8 mouse cellular contexts compared by ENCODE assay signal in genomic region chr13:11338297-11338616, GRCm38 (mm10).
A peak's percentile ranks its signal among the peaks of the same experiment; 100 is the strongest.
DNase-seq lines count a peak whose midpoint lies in the region; ATAC-seq lines count a peak whose summit lies in the region.

No protein-coding gene starts in this region.

- H3K27me3 ChIP-seq in heart, embryonic 12.5 days (replicated peaks), result no peaks in the 10 kb centered on the region

- WGBS in heart, embryonic 12.5 days, result 58% methylated on average over 9 of the region's 9 CpGs

- no peak for ATAC-seq in heart, embryonic 12.5 days (ENCODE audit: insufficient number of reproducible peaks, low FRiP score)

- no peaks in the 10 kb centered on the region for H3K36me3 ChIP-seq in heart, embryonic 12.5 days

- no peak overlapping the region for H3K9ac ChIP-seq in heart, embryonic 12.5 days

- no peaks in the 10 kb centered on the region for H3K9me3 ChIP-seq in heart, embryonic 12.5 days (replicated peaks)

- peak; percentile 5 to 17 for DNase-seq in heart, adult 18-20 months
- peak; percentile 19 for DNase-seq in embryo, embryonic 11 days
- peak; percentile 41 to 56 for DNase-seq in layer of hippocampus, adult 8-10 months (ENCODE audit: low spot score in 2 of 2)
- DNase-seq in retina, adult 2 months (ENCODE audit: low read depth, low spot score), result peak; percentile 22
- DNase-seq in natural killer cell, adult 2 months (ENCODE audit: low spot score in 2 of 2), result no peak
- no peak for DNase-seq in adrenal gland, adult 18-20 months (ENCODE audit: low spot score in 2 of 2)
- DNase-seq in kidney, postnatal 10 days, result no peak

- H3K4me2 ChIP-seq in heart, embryonic 12.5 days, result no peak overlapping the region

- no peak overlapping the region for H3K27ac ChIP-seq in heart, embryonic 12.5 days (ENCODE audit: poor library complexity, severe bottlenecking)

- H3K4me3 ChIP-seq in heart, embryonic 12.5 days, result no peak overlapping the region

- no peaks in the 10 kb centered on the region for H3K4me1 ChIP-seq in heart, embryonic 12.5 days (replicated peaks)

Comparison
In these comparisons a context has a peak if more than half of its experiments do, and no peak if none do; other contexts are left out.
1. DNase-seq: peak in heart, adult 18-20 months (2 of 2), embryo, embryonic 11 days (single experiment), layer of hippocampus, adult 8-10 months (2 of 2) and retina, adult 2 months (single experiment); none in natural killer cell, adult 2 months (0 of 2), adrenal gland, adult 18-20 months (0 of 2) and kidney, postnatal 10 days (single experiment).